In the genomic region with DNA sequence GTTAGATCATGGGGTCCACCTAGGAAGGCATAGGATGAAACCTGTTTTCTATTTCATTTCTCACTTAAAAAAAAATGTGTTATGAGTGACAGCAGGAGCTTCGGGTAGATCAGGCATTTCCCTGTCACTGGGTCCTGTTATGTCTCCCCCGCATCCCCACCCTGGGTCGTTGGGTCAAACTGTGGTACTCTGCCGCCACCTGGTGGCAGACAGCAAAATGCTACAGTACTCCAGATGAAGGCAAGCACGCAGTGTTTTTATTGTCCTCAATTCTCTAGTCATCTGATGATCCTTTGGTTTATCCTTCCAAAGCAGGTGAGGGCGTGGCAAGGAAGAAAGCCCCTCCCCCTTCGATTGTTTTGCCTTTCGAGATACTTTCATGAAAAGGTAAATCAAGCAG, we compare ENCODE assay signal across 8 mouse cellular contexts.
A peak's percentile ranks its signal among the peaks of the same experiment; 100 is the strongest.
DNase-seq lines count a peak whose midpoint lies in the region; ATAC-seq and TF ChIP-seq lines count a peak whose summit lies in the region.

No protein-coding gene starts in this region.

- peak; percentile 41; the same call in 1 of the 2 replicates for ATAC-seq in heart, embryonic 11.5 days (replicated peaks; ENCODE audit: insufficient number of reproducible peaks, low FRiP score, low TSS enrichment)

- H3K4me1 ChIP-seq in heart, embryonic 11.5 days (ENCODE audit: control insufficient read depth, insufficient read depth, low read length): peaks cover 7% of the 10 kb centered on the region
- 0 out of 2 replicates have a peak, but pooled peaks cover 2% of the 10 kb centered on the region for H3K4me1 ChIP-seq in lung, adult 2 months (ENCODE audit: control insufficient read depth, insufficient read depth, low read length)

- peak overlapping the region; percentile 8; the same call in 1 of the 2 replicates for H3K4me2 ChIP-seq in heart, embryonic 11.5 days

- TF ChIP-seq CTCF in lung, adult 2 months (IDR thresholded peaks at IDR 0.05; ENCODE audit: insufficient read depth, low read length): peak; percentile 94

- TF ChIP-seq POLR2A in lung, adult 2 months (IDR thresholded peaks at IDR 0.05; ENCODE audit: borderline replicate concordance, extremely low read depth, low read depth, low read length): no peak

- H3K9ac ChIP-seq in heart, embryonic 11.5 days (ENCODE audit: low read depth, low read length): no peak overlapping the region

- 4% methylated on average over 8 of the region's 8 CpGs for WGBS in heart, embryonic 11.5 days (ENCODE audit: insufficient replicate concordance)
- WGBS in lung, adult 2 months: 1% methylated on average over 8 of the region's 8 CpGs

- no peaks in the 10 kb centered on the region for H3K36me3 ChIP-seq in heart, embryonic 11.5 days (ENCODE audit: control insufficient read depth, insufficient read depth, low read length)

- no peaks in the 10 kb centered on the region for H3K9me3 ChIP-seq in heart, embryonic 11.5 days (replicated peaks; ENCODE audit: control insufficient read depth, low read length)

- no peak overlapping the region for H3K4me3 ChIP-seq in heart, embryonic 11.5 days (ENCODE audit: low read depth, low read length)
- no peak overlapping the region for H3K4me3 ChIP-seq in lung, adult 2 months (replicated peaks; ENCODE audit: extremely low read depth, low read depth, low read length)

- H3K27me3 ChIP-seq in heart, embryonic 11.5 days (ENCODE audit: control insufficient read depth, insufficient read depth, low read length): no peaks in the 10 kb centered on the region

- no peak overlapping the region for H3K27ac ChIP-seq in heart, embryonic 11.5 days (ENCODE audit: low read depth, low read length)

- DNase-seq in 416B (ENCODE audit: low read depth) (peak; percentile 54), adipocyte (ENCODE audit: low spot score) (peak; percentile 76)
- DNase-seq in embryo, embryonic 10.5 days (ENCODE audit: low spot score): peak; percentile 80
- DNase-seq in kidney, postnatal 10 days: peak; percentile 81
- peak; percentile 68 for DNase-seq in lung, adult 2 months
- DNase-seq in ovary, postnatal 14 days (ENCODE audit: low spot score): peak; percentile 65
- peak; percentile 46 for DNase-seq in urinary bladder, adult 2 months (ENCODE audit: low spot score)
